Mouse (Mus musculus) heart, embryonic 13.5 days (tissue): ENCODE data around the gene Rbfox1. TPM values are rescaled to one million over a fixed set of nuclear protein-coding genes. Genes with fewer than 3 reads are reported as not detected.

Source experiments
- ATAC-seq: fragments of 200-750 bp; cut with Nextera tagmentation; 2 replicates; pipeline ENCODE4 v1.8.0; 2017; ENCODE audit warnings: moderate TSS enrichment; ENCODE audit not compliant: insufficient number of reproducible peaks, low FRiP score, low TSS enrichment; ENCODE audit errors: extremely low read depth
- H3K27ac ChIP-seq: fragments of 300-500 bp; sonication (generic); replicated peaks from 2 replicates; pipeline ENCODE4 v1.5.1; 2015; ENCODE audit warnings: moderate library complexity, mild to moderate bottlenecking, inconsistent platforms
- H3K27me3 ChIP-seq: fragments of 300-500 bp; sonication (generic); replicated peaks from 2 replicates; pipeline ENCODE4 v1.6.1; 2015; ENCODE audit warnings: mild to moderate bottlenecking, inconsistent platforms
- H3K36me3 ChIP-seq: fragments of 300-500 bp; sonication (generic); 2 replicates; pipeline ENCODE4 v1.6.1; 2015; ENCODE audit warnings: mild to moderate bottlenecking, inconsistent platforms
- H3K4me1 ChIP-seq: fragments of 300-500 bp; sonication (generic); 2 replicates; pipeline ENCODE4 v1.6.1; 2015; ENCODE audit warnings: inconsistent platforms
- H3K4me2 ChIP-seq: fragments of 300-500 bp; sonication (generic); 2 replicates; pipeline ENCODE4 v1.6.1; 2015; ENCODE audit warnings: inconsistent platforms, mild to moderate bottlenecking, moderate library complexity
- H3K4me3 ChIP-seq: fragments of 300-500 bp; sonication (generic); 2 replicates; pipeline ENCODE4 v1.5.1; 2015; ENCODE audit warnings: moderate library complexity, mild to moderate bottlenecking, inconsistent platforms
- H3K9ac ChIP-seq: fragments of 300-500 bp; sonication (generic); 2 replicates; pipeline ENCODE4 v1.6.1; 2015; ENCODE audit warnings: inconsistent platforms, mild to moderate bottlenecking, moderate library complexity
- H3K9me3 ChIP-seq: fragments of 300-500 bp; sonication (generic); 2 replicates; pipeline ENCODE4 v1.6.1; 2016; ENCODE audit warnings: inconsistent platforms
- WGBS: fragments of 180-500 bp; shearing (Covaris S2); methylation state at CpG from one replicate; pipeline ENCODE4 v1.1.7; 2015; ENCODE audit warnings: mixed read lengths; 5-methylcytosine and 5-hydroxymethylcytosine counted together
- polyA plus RNA-seq: library from polyadenylated mRNA; unstranded; fragments of >200 nt; fragmentation: Nextera tagmentation; extraction: Ambion mirVana; gene quantifications from 2 replicates; pipeline ENCODE4 v1.2.1, GENCODE M21; 2015

The Rbfox1 gene
- polyA plus RNA-seq, 1 experiment from 2014 or later = 2.8 TPM

DNA sequence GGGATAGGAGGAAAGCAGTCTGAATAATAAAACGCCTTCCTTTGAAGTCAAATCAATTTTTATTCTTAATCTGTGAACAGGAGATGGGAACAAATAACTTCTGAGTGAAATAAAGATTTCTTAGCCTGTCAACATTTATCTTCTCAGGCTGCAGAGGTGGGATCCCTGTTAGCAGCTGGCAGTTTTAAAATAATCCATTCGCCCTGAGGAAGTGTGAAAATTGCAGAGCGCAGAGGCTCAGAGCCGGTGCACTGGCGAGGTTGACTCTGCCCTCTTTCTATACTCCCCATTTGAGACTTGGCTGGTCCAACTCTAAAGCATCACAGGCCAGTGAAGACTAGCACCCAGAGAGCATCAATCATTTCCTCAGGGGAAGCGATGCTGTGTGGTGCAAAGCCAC, 342.3 kb downstream of the Rbfox1 start:
- H3K9me3 ChIP-seq = no peaks in the 10 kb centered on the region
- WGBS = 55% methylated on average over 6 of the region's 6 CpGs
- H3K4me3 ChIP-seq = no peak overlapping the region
- no peak for ATAC-seq
- no peaks in the 10 kb centered on the region for H3K4me1 ChIP-seq
- H3K27me3 ChIP-seq = no peaks in the 10 kb centered on the region
- no peak overlapping the region for H3K27ac ChIP-seq
- H3K4me2 ChIP-seq = no peak overlapping the region
- no peaks in the 10 kb centered on the region for H3K36me3 ChIP-seq
- no peak overlapping the region for H3K9ac ChIP-seq

DNA sequence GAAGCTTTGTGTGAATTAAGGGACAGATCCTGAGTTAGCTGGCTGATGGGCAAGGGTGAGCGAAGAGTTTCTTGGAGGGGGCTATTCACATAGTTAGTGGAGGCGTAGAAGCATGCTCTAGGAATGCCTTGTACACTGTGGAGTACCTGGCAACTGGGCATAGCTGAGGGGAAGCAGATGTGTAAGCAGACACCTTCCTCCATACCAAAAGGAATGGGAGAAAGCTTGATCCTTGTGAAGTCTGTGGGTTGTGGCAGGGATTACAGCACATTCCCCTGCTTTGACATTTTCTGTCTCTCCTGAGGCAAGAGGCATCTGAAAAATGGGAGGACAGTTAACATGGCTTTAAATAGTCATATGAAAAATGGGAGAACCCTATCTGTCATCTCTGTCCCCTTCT, 347.8 kb downstream of the Rbfox1 start:
- H3K4me2 ChIP-seq = no peak overlapping the region
- 78% methylated on average over 2 of the region's 2 CpGs for WGBS
- ATAC-seq = no peak
- H3K27ac ChIP-seq = no peak overlapping the region
- H3K36me3 ChIP-seq = no peaks in the 10 kb centered on the region
- H3K4me3 ChIP-seq = no peak overlapping the region
- no peaks in the 10 kb centered on the region for H3K27me3 ChIP-seq
- H3K9ac ChIP-seq = no peak overlapping the region
- H3K9me3 ChIP-seq = no peaks in the 10 kb centered on the region
- no peaks in the 10 kb centered on the region for H3K4me1 ChIP-seq

DNA sequence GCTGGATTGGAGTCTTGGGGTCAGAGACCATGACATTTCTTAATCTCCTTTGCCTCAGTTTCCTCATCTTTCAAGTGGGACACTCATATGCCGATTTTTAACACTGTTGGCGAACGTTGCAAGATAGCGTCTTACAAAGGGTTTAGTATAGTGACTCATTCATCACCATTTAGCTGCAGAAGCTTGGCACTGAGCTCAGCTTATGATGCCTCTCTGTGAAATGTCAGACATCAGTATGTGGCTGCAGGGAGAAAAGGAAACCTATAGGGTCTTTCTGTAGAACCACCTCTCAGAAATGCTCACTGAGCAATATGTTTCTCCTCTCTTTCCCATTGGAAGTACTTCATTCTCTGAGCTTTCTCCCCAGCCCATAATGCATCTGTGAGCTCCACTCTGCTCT, 356.2 kb downstream of the Rbfox1 start:
- Histone ChIP-seq H3K4me1 (no peaks in the 10 kb centered on the region), H3K4me3 (no peak overlapping the region), H3K9ac (no peak overlapping the region), H3K36me3 (no peaks in the 10 kb centered on the region), H3K27ac (no peak overlapping the region), H3K4me2 (no peak overlapping the region), H3K9me3 (no peaks in the 10 kb centered on the region), H3K27me3 (no peaks in the 10 kb centered on the region)
- 80% methylated on average over 4 of the region's 4 CpGs for WGBS
- no peak for ATAC-seq

- Histone ChIP-seq H3K9me3 (no peaks in the 10 kb centered on the region), H3K4me3 (no peak overlapping the region), H3K4me1 (no peaks in the 10 kb centered on the region), H3K4me2 (no peak overlapping the region), H3K27ac (no peak overlapping the region), H3K36me3 (no peaks in the 10 kb centered on the region), H3K27me3 (no peaks in the 10 kb centered on the region), H3K9ac (no peak overlapping the region)
- 65% methylated on average over 3 of the region's 3 CpGs for WGBS
- ATAC-seq = no peak
Observed at GRCm38 (mm10) chr16:6242468-6242867, 357.3 kb downstream of the Rbfox1 start.

DNA sequence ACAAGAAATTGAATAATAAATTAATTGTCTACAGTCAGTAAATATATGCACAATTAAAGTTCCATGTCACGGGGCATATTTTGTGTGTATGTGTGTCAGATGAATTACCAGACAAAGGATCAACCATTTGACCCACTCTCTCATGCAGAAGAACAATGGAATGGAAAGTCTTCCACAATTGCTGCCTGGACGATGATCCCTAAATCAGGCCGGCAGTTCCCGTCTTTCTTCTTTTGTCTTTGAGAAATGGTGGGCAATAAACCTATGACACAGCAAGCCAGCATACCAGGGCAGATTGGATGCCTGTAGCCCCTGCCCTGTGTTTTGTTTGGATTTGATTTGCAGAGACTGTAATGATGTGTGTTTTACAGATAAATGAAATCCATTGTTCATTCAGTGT, 362.4 kb downstream of the Rbfox1 start:
- Histone ChIP-seq H3K9ac (no peak overlapping the region), H3K4me2 (no peak overlapping the region), H3K27me3 (no peaks in the 10 kb centered on the region), H3K9me3 (no peaks in the 10 kb centered on the region), H3K36me3 (no peaks in the 10 kb centered on the region), H3K4me1 (no peaks in the 10 kb centered on the region), H3K4me3 (no peak overlapping the region), H3K27ac (no peak overlapping the region)
- ATAC-seq = no peak
- 75% methylated on average over 4 of the region's 4 CpGs for WGBS

- H3K4me3 ChIP-seq = no peak overlapping the region
- WGBS = 70% methylated on average over 8 of the region's 8 CpGs
- no peaks in the 10 kb centered on the region for H3K9me3 ChIP-seq
- no peaks in the 10 kb centered on the region for H3K4me1 ChIP-seq
- no peak overlapping the region for H3K4me2 ChIP-seq
- ATAC-seq = no peak
- H3K36me3 ChIP-seq = no peaks in the 10 kb centered on the region
- no peak overlapping the region for H3K9ac ChIP-seq
- H3K27me3 ChIP-seq = no peaks in the 10 kb centered on the region
- no peak overlapping the region for H3K27ac ChIP-seq
Observed at GRCm38 (mm10) chr16:6264557-6264956, 379.4 kb downstream of the Rbfox1 start.

DNA sequence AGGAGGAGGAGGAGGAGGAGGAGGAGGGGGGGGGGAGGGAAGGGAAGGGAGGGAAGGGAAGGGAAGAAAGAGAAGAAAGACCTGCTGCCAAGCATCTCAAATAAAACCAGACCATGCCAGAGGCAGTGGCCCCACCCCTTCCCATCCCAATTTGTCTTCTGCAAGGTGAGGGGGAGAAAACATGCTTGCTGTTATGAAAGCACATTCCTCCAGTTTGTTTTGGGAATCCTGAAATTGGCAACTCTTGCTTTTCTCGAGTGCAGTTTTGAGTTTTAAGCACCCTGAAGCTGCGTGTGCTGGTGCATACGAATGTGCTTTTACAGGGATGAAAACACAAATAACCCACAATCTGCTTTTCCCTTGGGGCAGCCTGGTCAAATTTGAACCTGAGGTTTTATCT, 380.5 kb downstream of the Rbfox1 start:
- Histone ChIP-seq H3K27me3 (no peaks in the 10 kb centered on the region), H3K4me2 (no peak overlapping the region), H3K4me1 (no peaks in the 10 kb centered on the region), H3K9me3 (no peaks in the 10 kb centered on the region), H3K36me3 (no peaks in the 10 kb centered on the region), H3K4me3 (no peak overlapping the region), H3K27ac (no peak overlapping the region), H3K9ac (no peak overlapping the region)
- 72% methylated on average over 3 of the region's 3 CpGs for WGBS
- no peak for ATAC-seq

- no peak overlapping the region for H3K4me3 ChIP-seq
- no peaks in the 10 kb centered on the region for H3K36me3 ChIP-seq
- no peak overlapping the region for H3K27ac ChIP-seq
- H3K27me3 ChIP-seq = no peaks in the 10 kb centered on the region
- no peak overlapping the region for H3K9ac ChIP-seq
- no peak; the same call in 1 of the 2 replicates for ATAC-seq
- H3K4me1 ChIP-seq = no peaks in the 10 kb centered on the region
- no peak overlapping the region for H3K4me2 ChIP-seq
- WGBS = 68% methylated on average over 7 of the region's 7 CpGs
- H3K9me3 ChIP-seq = no peaks in the 10 kb centered on the region
Observed at GRCm38 (mm10) chr16:6271596-6272370, 386.6 kb downstream of the Rbfox1 start.

GRCm38 (mm10) chr16:6283496-6283895, 398.3 kb downstream of the Rbfox1 start:
- Histone ChIP-seq H3K4me3 (no peak overlapping the region), H3K9ac (no peak overlapping the region), H3K36me3 (no peaks in the 10 kb centered on the region), H3K4me1 (no peaks in the 10 kb centered on the region), H3K27me3 (no peaks in the 10 kb centered on the region), H3K27ac (no peak overlapping the region), H3K4me2 (no peak overlapping the region), H3K9me3 (no peaks in the 10 kb centered on the region)
- 82% methylated on average over 4 of the region's 4 CpGs for WGBS
- no peak for ATAC-seq

GRCm38 (mm10) chr16:6284317-6284716, 399.2 kb downstream of the Rbfox1 start:
- Histone ChIP-seq H3K36me3 (no peaks in the 10 kb centered on the region), H3K4me3 (no peak overlapping the region), H3K27me3 (no peaks in the 10 kb centered on the region), H3K9me3 (no peaks in the 10 kb centered on the region), H3K27ac (no peak overlapping the region), H3K4me1 (no peaks in the 10 kb centered on the region), H3K4me2 (no peak overlapping the region), H3K9ac (no peak overlapping the region)
- ATAC-seq = no peak
- WGBS = 52% methylated on average over 4 of the region's 4 CpGs

DNA sequence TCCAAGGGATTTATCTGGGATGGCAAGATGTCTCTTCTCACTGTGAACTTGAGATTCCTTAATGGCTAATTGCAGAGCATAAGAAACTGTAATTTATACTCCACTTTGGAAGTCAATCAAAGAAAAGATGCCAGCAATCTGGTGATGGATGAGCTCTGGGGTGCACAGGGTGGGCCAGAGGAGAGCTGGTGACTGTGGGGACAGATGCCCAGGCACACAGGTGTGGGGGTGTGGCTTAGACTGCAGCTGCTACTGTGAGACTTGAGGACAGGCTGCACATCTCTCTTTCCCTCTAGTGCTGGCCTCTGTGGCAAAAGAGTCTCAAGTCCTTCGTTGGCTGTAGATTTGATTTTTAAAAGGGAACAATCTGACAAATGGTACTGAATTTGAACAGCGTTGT, 402.5 kb downstream of the Rbfox1 start:
- Histone ChIP-seq H3K4me2 (no peak overlapping the region), H3K4me3 (no peak overlapping the region), H3K36me3 (no peaks in the 10 kb centered on the region), H3K9me3 (no peaks in the 10 kb centered on the region), H3K4me1 (no peaks in the 10 kb centered on the region), H3K27ac (no peak overlapping the region), H3K9ac (no peak overlapping the region), H3K27me3 (no peaks in the 10 kb centered on the region)
- WGBS = 63% methylated on average over 2 of the region's 2 CpGs
- ATAC-seq = no peak

- Histone ChIP-seq H3K4me2 (no peak overlapping the region), H3K27me3 (no peaks in the 10 kb centered on the region), H3K4me1 (no peaks in the 10 kb centered on the region), H3K27ac (no peak overlapping the region), H3K9ac (no peak overlapping the region), H3K9me3 (no peaks in the 10 kb centered on the region), H3K36me3 (no peaks in the 10 kb centered on the region), H3K4me3 (no peak overlapping the region)
- 43% methylated on average over 5 of the region's 5 CpGs for WGBS
- ATAC-seq = no peak
Observed at GRCm38 (mm10) chr16:6300112-6300511, 415.0 kb downstream of the Rbfox1 start.
